Mouse (Mus musculus): ENCODE results near the gene Fam19a1. TPM values are rescaled to one million over a fixed set of nuclear protein-coding genes. Genes with fewer than 3 reads are reported as not detected.

Gene Fam19a1
- total and polyA plus RNA-seq, 3 experiments, result 0.13 to 2.9 (median 1.5) TPM

GRCm38 (mm10) chr6:96258651-96259050 is 145.7 kb downstream of the Fam19a1 start:
- no peak for DNase-seq

- DNase-seq, result no peak
Observed at GRCm38 (mm10) chr6:96266456-96266855, 153.5 kb downstream of the Fam19a1 start.

GRCm38 (mm10) chr6:96268788-96269187 is 155.8 kb downstream of the Fam19a1 start:
- no peak for DNase-seq

GRCm38 (mm10) chr6:96270436-96270835 is 157.5 kb downstream of the Fam19a1 start:
- DNase-seq, result peak; percentile 6

- peak; percentile 60 for DNase-seq
Observed at GRCm38 (mm10) chr6:96283731-96284130, 170.8 kb downstream of the Fam19a1 start.

GRCm38 (mm10) chr6:96284590-96284989 is 171.6 kb downstream of the Fam19a1 start:
- no peak for DNase-seq

GRCm38 (mm10) chr6:96286276-96286675 is 173.3 kb downstream of the Fam19a1 start:
- peak; percentile 69 for DNase-seq

GRCm38 (mm10) chr6:96287377-96287776 is 174.4 kb downstream of the Fam19a1 start:
- DNase-seq, result no peak

GRCm38 (mm10) chr6:96289672-96290071 is 176.7 kb downstream of the Fam19a1 start:
- no peak for DNase-seq

GRCm38 (mm10) chr6:96347491-96347890 is 234.5 kb downstream of the Fam19a1 start:
- no peak for DNase-seq

GRCm38 (mm10) chr6:96349446-96350025 is 236.6 kb downstream of the Fam19a1 start:
- no peak for DNase-seq

GRCm38 (mm10) chr6:96369544-96369943 is 256.6 kb downstream of the Fam19a1 start:
- no peak for DNase-seq

- DNase-seq, result no peak
Observed at GRCm38 (mm10) chr6:96372848-96373247, 259.9 kb downstream of the Fam19a1 start.

GRCm38 (mm10) chr6:96373274-96373673 is 260.3 kb downstream of the Fam19a1 start:
- DNase-seq, result no peak

- DNase-seq, result no peak
Observed at GRCm38 (mm10) chr6:96376773-96377172, 263.8 kb downstream of the Fam19a1 start.

GRCm38 (mm10) chr6:96379229-96379628 is 266.3 kb downstream of the Fam19a1 start:
- DNase-seq, result no peak

- no peak for DNase-seq
Observed at GRCm38 (mm10) chr6:96384441-96384840, 271.5 kb downstream of the Fam19a1 start.

- no peak for DNase-seq
Observed at GRCm38 (mm10) chr6:96418866-96419265, 305.9 kb downstream of the Fam19a1 start.

GRCm38 (mm10) chr6:96419704-96420382 is 306.9 kb downstream of the Fam19a1 start:
- no peak for DNase-seq

GRCm38 (mm10) chr6:96420515-96420914 is 307.6 kb downstream of the Fam19a1 start:
- DNase-seq, result no peak

- no peak for DNase-seq
Observed at GRCm38 (mm10) chr6:96429390-96429789, 316.4 kb downstream of the Fam19a1 start.

GRCm38 (mm10) chr6:96432397-96432796 is 319.4 kb downstream of the Fam19a1 start:
- DNase-seq, result no peak

GRCm38 (mm10) chr6:96433896-96434295 is 320.9 kb downstream of the Fam19a1 start:
- DNase-seq, result peak; percentile 11

GRCm38 (mm10) chr6:96435545-96435944 is 322.6 kb downstream of the Fam19a1 start:
- no peak for DNase-seq

All from adrenal gland, adult 2 months (tissue).